Mouse (Mus musculus): ENCODE results near the gene Dennd4a. TPM values are rescaled to one million over a fixed set of nuclear protein-coding genes. Genes with fewer than 3 reads are reported as not detected.
"Not testable (repeated sequence)": the region's sequence is repeated elsewhere in the genome, so short reads cannot be mapped to it uniquely, and the experiment has no call there.

The Dennd4a gene
- polyA plus RNA-seq, 1 experiment from 2014 or later = 8.4 TPM

GRCm38 (mm10) chr9:64819686-64820085 lies 8.5 kb downstream of the Dennd4a start:
- H3K36me3 ChIP-seq (ENCODE audit: control insufficient read depth, insufficient read depth, low read length); H3K27ac ChIP-seq (ENCODE audit: low read depth, low read length); ATAC-seq (replicated peaks; ENCODE audit: insufficient number of reproducible peaks, low FRiP score, low TSS enrichment); H3K27me3 ChIP-seq (ENCODE audit: control insufficient read depth, insufficient read depth, low read length); H3K9me3 ChIP-seq (replicated peaks; ENCODE audit: control insufficient read depth, low read length); H3K9ac ChIP-seq (ENCODE audit: low read depth, low read length); H3K4me3 ChIP-seq (ENCODE audit: low read depth, low read length); H3K4me2 ChIP-seq; H3K4me1 ChIP-seq (ENCODE audit: control insufficient read depth, insufficient read depth, low read length): not testable (repeated sequence)
- 92% methylated on average over 4 of the region's 4 CpGs for WGBS (ENCODE audit: insufficient replicate concordance)

- Histone ChIP-seq H3K9me3 (replicated peaks; ENCODE audit: control insufficient read depth, low read length) (no peaks in the 10 kb centered on the region), H3K4me1 (ENCODE audit: control insufficient read depth, insufficient read depth, low read length) (no peaks in the 10 kb centered on the region), H3K9ac (ENCODE audit: low read depth, low read length) (no peak overlapping the region), H3K4me2 (no peak overlapping the region), H3K27ac (ENCODE audit: low read depth, low read length) (no peak overlapping the region), H3K27me3 (ENCODE audit: control insufficient read depth, insufficient read depth, low read length) (no peaks in the 10 kb centered on the region), H3K36me3 (ENCODE audit: control insufficient read depth, insufficient read depth, low read length) (no peaks in the 10 kb centered on the region), H3K4me3 (ENCODE audit: low read depth, low read length) (no peak overlapping the region)
- WGBS (ENCODE audit: insufficient replicate concordance) = 71% methylated on average over 3 of the region's 3 CpGs
- no peak for ATAC-seq (replicated peaks; ENCODE audit: insufficient number of reproducible peaks, low FRiP score, low TSS enrichment)
Measured at GRCm38 (mm10) chr9:64820086-64820795, 9.1 kb downstream of the Dennd4a start.

- H3K4me2 ChIP-seq = no peak overlapping the region
- H3K27me3 ChIP-seq (ENCODE audit: control insufficient read depth, insufficient read depth, low read length) = no peaks in the 10 kb centered on the region
- WGBS (ENCODE audit: insufficient replicate concordance) = 82% methylated on average over 7 of the region's 7 CpGs
- no peaks in the 10 kb centered on the region for H3K4me1 ChIP-seq (ENCODE audit: control insufficient read depth, insufficient read depth, low read length)
- no peak overlapping the region for H3K4me3 ChIP-seq (ENCODE audit: low read depth, low read length)
- H3K36me3 ChIP-seq (ENCODE audit: control insufficient read depth, insufficient read depth, low read length) = no peaks in the 10 kb centered on the region
- no peak for ATAC-seq (replicated peaks; ENCODE audit: insufficient number of reproducible peaks, low FRiP score, low TSS enrichment)
- H3K9me3 ChIP-seq (replicated peaks; ENCODE audit: control insufficient read depth, low read length) = no peaks in the 10 kb centered on the region
- no peak overlapping the region for H3K27ac ChIP-seq (ENCODE audit: low read depth, low read length)
- no peak overlapping the region for H3K9ac ChIP-seq (ENCODE audit: low read depth, low read length)
Measured at GRCm38 (mm10) chr9:64822235-64822634, 11.1 kb downstream of the Dennd4a start.

- no peak for ATAC-seq (replicated peaks; ENCODE audit: insufficient number of reproducible peaks, low FRiP score, low TSS enrichment)
- Histone ChIP-seq H3K4me2 (no peak overlapping the region), H3K4me3 (ENCODE audit: low read depth, low read length) (no peak overlapping the region), H3K36me3 (ENCODE audit: control insufficient read depth, insufficient read depth, low read length) (no peaks in the 10 kb centered on the region), H3K4me1 (ENCODE audit: control insufficient read depth, insufficient read depth, low read length) (no peaks in the 10 kb centered on the region), H3K27ac (ENCODE audit: low read depth, low read length) (no peak overlapping the region), H3K9me3 (replicated peaks; ENCODE audit: control insufficient read depth, low read length) (no peaks in the 10 kb centered on the region), H3K9ac (ENCODE audit: low read depth, low read length) (no peak overlapping the region), H3K27me3 (ENCODE audit: control insufficient read depth, insufficient read depth, low read length) (no peaks in the 10 kb centered on the region)
- 79% methylated on average over 5 of the region's 5 CpGs for WGBS (ENCODE audit: insufficient replicate concordance)
Measured at GRCm38 (mm10) chr9:64824389-64825008, 13.4 kb downstream of the Dennd4a start.

GRCm38 (mm10) chr9:64830092-64830618 lies 19.0 kb downstream of the Dennd4a start:
- H3K36me3 ChIP-seq (ENCODE audit: control insufficient read depth, insufficient read depth, low read length) = no peaks in the 10 kb centered on the region
- no peaks in the 10 kb centered on the region for H3K27me3 ChIP-seq (ENCODE audit: control insufficient read depth, insufficient read depth, low read length)
- no peak overlapping the region for H3K27ac ChIP-seq (ENCODE audit: low read depth, low read length)
- no peak overlapping the region for H3K9ac ChIP-seq (ENCODE audit: low read depth, low read length)
- H3K4me3 ChIP-seq (ENCODE audit: low read depth, low read length) = no peak overlapping the region
- H3K9me3 ChIP-seq (replicated peaks; ENCODE audit: control insufficient read depth, low read length) = no peaks in the 10 kb centered on the region
- WGBS (ENCODE audit: insufficient replicate concordance) = 38% methylated on average over 6 of the region's 6 CpGs
- peaks cover 5% of the 10 kb centered on the region; the same call in 1 of the 2 replicates for H3K4me1 ChIP-seq (ENCODE audit: control insufficient read depth, insufficient read depth, low read length)
- no peak overlapping the region for H3K4me2 ChIP-seq
- ATAC-seq (replicated peaks; ENCODE audit: insufficient number of reproducible peaks, low FRiP score, low TSS enrichment) = no peak

- WGBS (ENCODE audit: insufficient replicate concordance) = 85% methylated on average over 7 of the region's 7 CpGs
- Histone ChIP-seq H3K27me3 (ENCODE audit: control insufficient read depth, insufficient read depth, low read length) (no peaks in the 10 kb centered on the region), H3K9me3 (replicated peaks; ENCODE audit: control insufficient read depth, low read length) (no peaks in the 10 kb centered on the region), H3K27ac (ENCODE audit: low read depth, low read length) (no peak overlapping the region), H3K4me1 (ENCODE audit: control insufficient read depth, insufficient read depth, low read length) (peaks cover 5% of the 10 kb centered on the region; the same call in 1 of the 2 replicates), H3K36me3 (ENCODE audit: control insufficient read depth, insufficient read depth, low read length) (no peaks in the 10 kb centered on the region), H3K4me2 (no peak overlapping the region), H3K4me3 (ENCODE audit: low read depth, low read length) (no peak overlapping the region), H3K9ac (ENCODE audit: low read depth, low read length) (no peak overlapping the region)
- no peak for ATAC-seq (replicated peaks; ENCODE audit: insufficient number of reproducible peaks, low FRiP score, low TSS enrichment)
Measured at GRCm38 (mm10) chr9:64830641-64831040, 19.5 kb downstream of the Dennd4a start.

- Histone ChIP-seq H3K4me3 (ENCODE audit: low read depth, low read length) (no peak overlapping the region), H3K4me1 (ENCODE audit: control insufficient read depth, insufficient read depth, low read length) (peaks cover 5% of the 10 kb centered on the region; the same call in 1 of the 2 replicates), H3K9ac (ENCODE audit: low read depth, low read length) (no peak overlapping the region), H3K9me3 (replicated peaks; ENCODE audit: control insufficient read depth, low read length) (no peaks in the 10 kb centered on the region), H3K4me2 (no peak overlapping the region), H3K27ac (ENCODE audit: low read depth, low read length) (no peak overlapping the region), H3K36me3 (ENCODE audit: control insufficient read depth, insufficient read depth, low read length) (no peaks in the 10 kb centered on the region), H3K27me3 (ENCODE audit: control insufficient read depth, insufficient read depth, low read length) (no peaks in the 10 kb centered on the region)
- 98% methylated on average over 2 of the region's 2 CpGs for WGBS (ENCODE audit: insufficient replicate concordance)
- no peak for ATAC-seq (replicated peaks; ENCODE audit: insufficient number of reproducible peaks, low FRiP score, low TSS enrichment)
Measured at GRCm38 (mm10) chr9:64831760-64832159, 20.6 kb downstream of the Dennd4a start.

- ATAC-seq (replicated peaks; ENCODE audit: insufficient number of reproducible peaks, low FRiP score, low TSS enrichment) = no peak
- Histone ChIP-seq H3K4me3 (ENCODE audit: low read depth, low read length) (no peak overlapping the region), H3K4me2 (no peak overlapping the region)
Measured at GRCm38 (mm10) chr9:64834418-64834817, 23.3 kb downstream of the Dennd4a start.

More at GRCm38 (mm10) chr9:64834418-64834817, 23.3 kb downstream of the Dennd4a start:
- Histone ChIP-seq H3K36me3 (ENCODE audit: control insufficient read depth, insufficient read depth, low read length) (no peaks in the 10 kb centered on the region), H3K27ac (ENCODE audit: low read depth, low read length) (no peak overlapping the region), H3K9me3 (replicated peaks; ENCODE audit: control insufficient read depth, low read length) (no peaks in the 10 kb centered on the region), H3K9ac (ENCODE audit: low read depth, low read length) (no peak overlapping the region), H3K27me3 (ENCODE audit: control insufficient read depth, insufficient read depth, low read length) (no peaks in the 10 kb centered on the region), H3K4me1 (ENCODE audit: control insufficient read depth, insufficient read depth, low read length) (peaks cover 5% of the 10 kb centered on the region; the same call in 1 of the 2 replicates)
- WGBS (ENCODE audit: insufficient replicate concordance) = 88% methylated on average over 3 of the region's 3 CpGs

Data from heart, embryonic 11.5 days (tissue).